Mouse (Mus musculus) liver, embryonic 14.5 days (tissue): ENCODE results near the gene Gpcpd1.

ENCODE experiments used
- CTCF ChIP-seq: IDR thresholded peaks from 2 replicates; pipeline ENCODE4 v1.5.1; 2016; ENCODE audit warnings: antibody characterized with exemption, low read depth, control low read depth
- EP300 ChIP-seq: IDR thresholded peaks from 2 replicates; pipeline ENCODE4 v1.6.1; 2016; ENCODE audit warnings: antibody characterized with exemption, low read depth

- no peak for TF ChIP-seq EP300
- TF ChIP-seq CTCF, result peak; percentile 87
Observed at GRCm38 (mm10) chr2:132516130-132517030, 71.1 kb downstream of the Gpcpd1 start.
